Mouse (Mus musculus) frontal cortex, postnatal 10 days (tissue): ENCODE measurements around the gene Nab1.
"Not testable (repeated sequence)": the region's sequence is repeated elsewhere in the genome, so short reads cannot be mapped to it uniquely, and the experiment has no call there.

Source experiments
- DNase-seq, 2 experiments: peaks; one replicate each; pipeline ENCODE4 v3.0.0; 2022; ENCODE audit warnings: low spot score in 2 of 2, mixed read lengths in 1 of 2

The Nab1 gene

GRCm38 (mm10) chr1:52500314-52500981 is at the start of gene Nab1:
TSS of gene Nab1 (minus strand) at chr1:52500679.
- DNase-seq: peak; percentile 54 to 67

GRCm38 (mm10) chr1:52547451-52547850 is 47.0 kb upstream of the Nab1 start:
- no peak for DNase-seq

GRCm38 (mm10) chr1:52546796-52547195 is 46.3 kb upstream of the Nab1 start:
- no peak for DNase-seq

- not testable (repeated sequence) for DNase-seq
Measured at GRCm38 (mm10) chr1:52540124-52540523, 39.6 kb upstream of the Nab1 start.

GRCm38 (mm10) chr1:52529933-52530332 is 29.5 kb upstream of the Nab1 start:
- no peak for DNase-seq

GRCm38 (mm10) chr1:52527656-52528055 is 27.2 kb upstream of the Nab1 start:
- no peak for DNase-seq

GRCm38 (mm10) chr1:52527252-52527651 is 26.8 kb upstream of the Nab1 start:
- no peak for DNase-seq

GRCm38 (mm10) chr1:52524663-52525062 is 24.2 kb upstream of the Nab1 start:
- DNase-seq: no peak

GRCm38 (mm10) chr1:52524150-52524549 is 23.7 kb upstream of the Nab1 start:
- peak in 1 of 2 experiments; percentile 15 for DNase-seq

GRCm38 (mm10) chr1:52521436-52521993 is 21.0 kb upstream of the Nab1 start:
- DNase-seq: peak; percentile 25 to 44

- no peak for DNase-seq
Measured at GRCm38 (mm10) chr1:52520131-52520530, 19.7 kb upstream of the Nab1 start.

- no peak for DNase-seq
Measured at GRCm38 (mm10) chr1:52515249-52515648, 14.8 kb upstream of the Nab1 start.

GRCm38 (mm10) chr1:52511788-52512425 is 11.4 kb upstream of the Nab1 start:
- DNase-seq: no peak

GRCm38 (mm10) chr1:52506211-52506610 is 5.7 kb upstream of the Nab1 start:
- no peak for DNase-seq

GRCm38 (mm10) chr1:52502296-52502695 is 1.8 kb upstream of the Nab1 start:
- DNase-seq: no peak

- DNase-seq: no peak
Measured at GRCm38 (mm10) chr1:52501688-52502133, 1.2 kb upstream of the Nab1 start.

- no peak for DNase-seq
Measured at GRCm38 (mm10) chr1:52501090-52501489, 611 bp upstream of the Nab1 start.

- DNase-seq: peak in 1 of 2 experiments; percentile 57
Measured at GRCm38 (mm10) chr1:52499601-52500313, 722 bp downstream of the Nab1 start.

GRCm38 (mm10) chr1:52498786-52499450 is 1.6 kb downstream of the Nab1 start:
- DNase-seq: no peak

- DNase-seq: no peak
Measured at GRCm38 (mm10) chr1:52489538-52490181, 10.8 kb downstream of the Nab1 start.

GRCm38 (mm10) chr1:52484980-52485379 is 15.5 kb downstream of the Nab1 start:
- no peak for DNase-seq
